Mouse (Mus musculus) lung, postnatal 4 days (tissue): ENCODE data around the gene Ccdc191.

Experiments used
- DNase-seq, 2 experiments: peaks; one replicate each; pipeline ENCODE4 v3.0.0; 2021

Ccdc191 gene

DNA sequence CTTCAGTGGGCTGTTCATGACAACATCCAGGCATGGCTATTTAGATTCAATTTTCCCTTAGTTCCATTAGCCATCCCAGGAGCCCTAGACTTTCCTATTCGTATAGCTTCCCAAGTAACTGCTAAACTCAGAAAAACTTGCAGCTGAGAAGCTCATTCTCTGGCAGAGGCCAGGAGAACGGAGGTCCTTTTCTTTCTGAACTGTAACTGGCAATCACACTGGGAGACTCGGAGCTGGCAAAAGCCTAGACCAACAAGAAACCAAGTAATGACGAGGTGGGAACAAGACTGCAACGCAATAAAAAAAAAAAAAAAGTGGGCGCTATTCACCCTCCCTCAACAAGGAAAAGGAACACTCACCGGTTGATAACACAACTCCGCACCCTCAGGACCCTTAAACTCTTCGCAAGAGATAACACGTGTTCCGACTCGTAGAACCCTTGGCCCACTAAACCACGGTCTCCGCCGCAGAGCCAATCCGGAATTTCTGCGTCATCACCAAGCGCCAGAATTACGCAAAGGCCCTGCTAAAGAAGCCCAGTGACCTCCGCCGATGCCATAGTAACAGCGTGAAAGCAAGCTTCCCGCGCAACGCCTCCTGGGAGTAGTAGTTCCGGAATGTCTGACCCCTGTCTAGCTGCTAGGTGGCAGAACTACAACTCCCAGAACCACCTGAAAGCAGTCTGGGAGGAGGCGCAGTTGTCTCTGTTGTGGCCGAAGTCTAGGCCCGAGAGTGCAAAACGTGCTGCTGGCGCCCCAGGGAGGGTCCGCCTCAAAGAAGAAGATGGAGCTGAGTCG lies at the start of gene Ccdc191:
Ccdc191 (plus strand) TSS at position 593 of the 797 bp plus-strand sequence.
- peak; percentile 99 for DNase-seq

DNA sequence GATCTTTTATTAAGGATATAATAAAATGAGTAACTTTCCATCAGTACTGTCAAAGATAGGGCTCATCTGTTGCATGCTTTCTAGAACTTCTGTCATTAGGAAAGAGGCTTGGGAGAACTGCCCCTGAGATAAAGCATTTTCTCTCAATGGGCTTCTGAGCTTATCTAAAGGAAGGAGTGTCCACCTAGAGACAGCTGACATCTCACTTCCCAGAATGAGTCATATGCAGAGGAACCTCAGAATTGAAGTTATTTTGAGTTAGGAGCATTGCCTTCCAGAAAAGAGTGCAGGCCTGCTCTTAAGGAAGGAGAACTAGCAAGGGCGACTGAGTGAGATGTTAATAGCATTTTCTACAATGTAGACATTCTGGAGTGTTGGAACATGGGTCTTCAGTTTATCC lies 48.4 kb upstream of the Ccdc191 start:
- DNase-seq, result no peak

DNA sequence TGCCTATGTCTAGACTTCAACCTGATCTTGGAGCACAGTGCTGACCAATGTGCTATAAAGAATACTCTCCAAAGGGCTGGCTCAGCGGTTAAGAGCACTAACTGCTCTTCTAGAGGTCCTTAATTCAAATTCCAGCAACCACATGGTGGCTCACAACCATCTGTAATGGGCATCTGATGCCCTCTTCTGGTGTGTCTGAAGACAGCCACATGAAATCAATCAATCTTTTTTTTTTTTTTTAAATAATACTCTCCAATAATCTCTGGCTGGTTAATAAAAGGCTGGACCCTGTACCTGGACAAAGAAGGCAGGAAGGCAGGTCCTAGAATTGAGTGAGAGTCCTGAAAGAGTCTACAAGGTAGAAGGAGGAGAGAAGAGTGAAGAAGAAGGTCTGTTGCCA lies 39.8 kb upstream of the Ccdc191 start:
- DNase-seq, result no peak

DNA sequence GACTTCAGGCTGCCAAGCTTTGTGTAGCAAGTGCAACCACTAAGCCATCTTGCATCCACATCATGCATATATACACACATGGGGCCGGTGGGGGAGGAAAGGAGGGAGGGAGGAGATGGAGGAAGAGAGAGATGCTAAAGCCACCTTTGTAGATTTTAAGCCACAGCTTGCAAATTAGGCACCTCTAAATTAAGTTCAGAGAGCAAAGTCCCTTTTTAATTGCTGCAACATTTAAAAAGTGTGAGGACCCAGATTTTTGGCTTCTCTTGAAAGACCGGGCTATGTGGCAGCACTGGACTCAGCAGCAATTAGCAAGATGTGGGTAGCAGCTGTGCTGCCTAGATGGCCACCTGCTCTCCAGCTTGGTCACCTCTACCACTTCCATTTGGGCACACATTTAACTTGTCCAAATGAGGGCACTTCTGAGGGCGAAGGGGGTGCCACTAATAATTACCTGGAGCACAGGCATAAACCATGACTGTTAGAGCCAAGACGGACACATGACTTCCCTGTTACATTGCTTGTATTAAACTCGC lies 30.6 kb upstream of the Ccdc191 start:
- DNase-seq, result no peak

DNA sequence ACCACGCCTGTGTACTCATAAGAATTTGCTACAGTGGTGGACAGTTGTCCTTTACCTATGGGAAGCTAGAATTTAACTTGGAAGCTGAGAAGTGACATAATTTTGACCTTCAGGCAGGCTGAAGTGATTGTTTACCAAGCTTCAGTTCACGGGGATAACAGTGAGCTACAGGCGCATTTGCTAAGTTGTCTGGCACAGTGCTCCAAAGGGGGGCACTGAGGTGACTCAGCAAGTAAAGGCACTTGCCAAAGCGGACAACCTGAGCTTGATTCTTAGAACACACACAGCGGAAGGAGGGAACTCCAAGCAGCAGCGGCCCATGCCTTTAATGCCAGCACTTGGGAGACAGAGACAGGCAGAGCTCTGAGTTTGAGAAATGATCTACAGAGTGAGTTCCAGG lies 29.0 kb upstream of the Ccdc191 start:
- DNase-seq, result no peak

DNA sequence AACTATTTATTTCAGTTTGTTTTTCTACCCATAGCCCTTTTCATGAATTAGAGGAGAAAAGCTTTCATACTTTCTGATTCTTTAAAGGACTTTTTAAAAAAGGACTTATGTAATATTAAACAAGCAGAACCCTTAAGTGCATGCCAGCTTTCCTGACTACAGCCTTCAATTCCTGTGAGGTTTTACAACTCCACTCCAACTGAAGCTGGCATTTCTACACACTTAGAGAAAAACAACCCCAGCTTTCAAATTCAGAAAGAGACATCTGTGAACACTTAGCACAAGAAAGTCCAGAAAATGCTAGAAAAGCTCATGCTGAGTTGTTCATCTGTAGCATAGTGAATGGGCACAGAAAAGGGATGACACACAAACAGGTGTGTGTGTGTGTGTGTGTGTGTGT lies 19.8 kb upstream of the Ccdc191 start:
- DNase-seq, result no peak

DNA sequence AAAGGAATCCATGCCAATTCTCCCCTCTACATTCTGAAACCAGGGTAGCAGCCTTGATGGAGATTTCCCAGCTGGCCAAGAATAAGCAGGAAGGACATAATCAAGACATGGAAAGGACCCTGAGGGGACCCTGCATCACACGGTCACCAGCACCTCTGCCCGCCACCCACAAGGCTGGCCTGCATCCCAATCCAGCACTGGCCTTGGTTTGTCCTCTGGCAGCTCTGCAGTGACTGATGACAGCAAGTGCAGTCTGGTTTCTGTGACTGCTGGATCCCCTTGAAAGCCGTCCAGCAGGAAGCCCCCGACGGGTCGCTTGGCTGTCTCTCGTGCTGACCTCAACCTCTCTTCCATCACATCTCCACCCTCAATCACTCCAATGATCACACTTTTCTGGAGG lies 18.2 kb upstream of the Ccdc191 start:
- DNase-seq, result peak; percentile 7 to 49

DNA sequence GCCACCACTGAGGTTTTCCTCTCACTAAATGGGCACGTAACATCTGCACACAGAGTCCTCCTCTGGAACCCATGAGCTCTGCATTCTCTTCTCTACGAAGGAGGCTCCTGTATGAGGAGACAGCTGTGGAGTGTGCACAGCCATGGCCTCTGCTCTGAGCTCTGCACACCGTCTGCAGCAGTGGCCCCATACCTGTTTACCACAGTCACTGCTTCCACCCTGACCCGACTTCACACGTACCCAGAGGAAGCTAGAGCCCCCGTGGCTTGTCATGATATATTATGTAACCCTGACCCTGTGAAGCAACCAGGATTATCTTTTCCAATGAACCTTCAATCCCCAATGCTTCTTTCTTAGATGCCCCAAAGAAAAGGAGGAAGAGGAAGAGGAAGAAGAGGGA lies 9.8 kb upstream of the Ccdc191 start:
- DNase-seq, result no peak

DNA sequence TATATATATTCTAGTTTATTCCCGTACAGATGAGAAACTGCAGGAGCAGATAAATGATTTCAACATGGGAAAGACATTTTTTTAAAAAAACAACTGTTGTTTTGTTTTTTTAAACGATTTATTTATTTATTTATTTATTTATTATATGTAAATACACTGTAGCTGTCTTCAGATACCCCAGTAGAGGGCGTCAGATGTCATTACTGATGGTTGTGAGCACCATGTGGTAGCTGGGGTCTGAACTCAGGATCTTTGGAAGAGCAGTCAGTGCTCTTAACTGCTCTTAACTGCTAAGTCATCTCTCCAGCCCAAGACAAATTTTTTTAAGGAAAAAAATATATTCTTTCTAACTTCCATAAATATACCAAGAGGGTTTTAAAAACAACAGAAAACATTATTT lies 8.0 kb upstream of the Ccdc191 start:
- DNase-seq, result no peak

DNA sequence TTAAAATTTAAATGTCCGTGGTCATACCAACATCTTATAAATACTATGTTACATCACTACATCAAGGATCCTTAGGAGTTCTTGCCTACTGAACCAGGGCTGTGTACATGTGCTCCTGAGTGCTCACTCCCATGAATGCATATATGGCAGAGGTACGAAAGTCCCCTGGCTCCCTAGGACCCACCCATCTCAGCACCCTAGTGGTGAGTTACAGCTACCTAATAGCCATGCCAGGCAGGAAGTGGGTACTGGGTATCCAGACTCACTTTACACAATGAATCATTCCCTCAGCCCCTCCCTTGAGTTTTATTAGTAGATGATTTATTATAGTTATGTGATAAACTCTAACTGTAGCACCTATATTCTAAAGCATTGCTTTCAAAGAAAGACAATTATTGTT lies 7.3 kb upstream of the Ccdc191 start:
- no peak for DNase-seq

DNA sequence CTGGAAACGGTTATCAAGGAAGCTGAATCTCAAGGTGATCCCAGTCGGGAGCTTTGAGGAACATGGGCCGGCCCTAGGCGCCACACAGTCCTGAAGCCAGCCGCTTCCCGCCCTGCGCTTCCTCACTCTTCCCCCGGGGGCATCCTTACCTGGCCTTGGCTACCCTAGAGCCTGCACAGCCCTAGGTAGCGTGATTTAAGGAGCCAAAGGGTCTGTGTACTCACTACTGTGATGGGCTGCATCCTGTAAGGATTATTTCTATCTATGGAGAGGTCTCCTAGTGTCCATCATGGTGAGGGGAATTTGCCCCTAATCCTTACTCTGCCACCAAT lies 371 bp downstream of the Ccdc191 start:
- no peak for DNase-seq

DNA sequence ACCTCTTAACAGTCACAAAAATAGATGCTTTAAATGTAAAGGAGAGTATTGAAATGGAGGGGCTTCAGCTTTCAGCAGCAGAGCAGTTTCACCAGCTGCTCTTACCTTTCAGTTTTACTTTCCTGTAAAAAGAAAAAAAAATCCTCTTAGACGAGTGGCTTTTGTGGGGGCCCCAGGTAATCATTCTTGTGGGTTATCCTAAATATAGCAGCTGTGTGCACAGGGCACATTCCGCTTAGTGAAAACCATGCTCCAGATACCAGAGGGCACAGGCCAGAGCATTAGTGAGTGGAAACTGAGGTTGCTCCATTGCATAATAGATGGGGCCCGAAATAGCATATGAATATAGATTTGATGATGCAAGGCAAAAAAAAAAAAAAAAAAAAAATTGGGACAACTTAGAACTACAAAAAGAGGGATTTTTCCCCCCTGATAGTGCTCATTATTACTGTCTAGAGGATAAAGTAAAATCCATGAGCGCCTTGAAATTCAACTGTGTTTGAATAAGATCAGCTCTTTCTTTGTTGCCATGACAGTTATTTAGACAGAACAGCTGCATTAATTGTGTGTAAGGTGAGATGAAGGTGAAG lies 1.2 kb downstream of the Ccdc191 start:
- DNase-seq, result no peak

DNA sequence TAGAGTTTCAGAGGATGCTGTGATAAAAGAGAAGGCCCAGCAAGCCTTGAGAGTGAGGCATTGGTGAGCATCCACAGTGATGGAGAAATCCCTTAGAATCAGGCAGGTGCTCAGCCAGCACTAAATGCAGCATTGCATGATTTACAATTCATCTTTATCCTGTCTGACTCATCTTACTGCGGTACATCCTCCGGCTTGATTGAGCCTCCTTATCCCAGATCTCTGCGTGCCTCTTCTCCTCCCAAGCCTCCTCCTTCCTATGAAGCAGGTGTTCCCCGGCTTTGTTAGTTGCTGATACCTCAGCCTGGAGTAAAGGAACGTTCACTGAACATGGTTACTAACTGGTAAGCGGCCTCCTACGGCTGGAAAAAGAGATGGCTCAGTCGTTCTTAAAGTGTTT lies 4.9 kb downstream of the Ccdc191 start:
- DNase-seq, result no peak

DNA sequence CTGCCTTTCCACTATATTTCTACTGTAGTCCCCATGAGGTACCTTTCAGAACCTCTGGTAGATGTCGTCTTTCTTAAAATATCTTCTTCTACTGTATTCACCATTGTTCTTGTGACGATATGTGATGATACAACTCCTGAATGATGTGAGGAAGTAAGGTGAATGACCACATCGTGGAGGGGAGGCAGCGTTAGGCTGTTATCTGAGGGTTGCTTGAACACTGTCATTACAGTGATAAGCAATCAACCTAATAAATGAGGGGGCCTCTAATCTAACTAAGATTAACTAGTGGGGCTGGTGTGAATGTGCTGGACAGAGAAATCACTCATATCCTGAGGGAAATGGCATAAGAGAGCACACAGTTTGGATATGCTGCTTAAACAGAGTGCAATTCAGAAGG lies 10.5 kb downstream of the Ccdc191 start:
- DNase-seq, result no peak

DNA sequence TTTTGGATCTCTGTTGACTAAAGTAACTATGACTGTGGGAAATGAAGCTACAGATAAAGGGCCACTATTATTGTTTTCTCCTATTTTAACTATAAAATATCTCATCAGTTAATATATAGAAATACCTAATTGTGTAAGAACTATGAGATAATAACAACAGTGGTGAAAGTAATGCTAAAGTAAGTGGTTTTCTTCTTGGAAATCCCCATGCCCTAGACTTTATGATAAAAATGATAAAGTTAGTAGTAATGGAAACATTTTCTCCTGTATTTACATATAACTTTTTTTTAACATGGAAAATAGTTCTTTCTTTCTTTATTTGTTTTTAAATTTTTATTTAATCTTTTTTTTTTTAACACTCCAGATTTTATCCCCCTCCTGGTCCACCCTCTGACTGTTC lies 11.0 kb downstream of the Ccdc191 start:
- DNase-seq, result no peak

DNA sequence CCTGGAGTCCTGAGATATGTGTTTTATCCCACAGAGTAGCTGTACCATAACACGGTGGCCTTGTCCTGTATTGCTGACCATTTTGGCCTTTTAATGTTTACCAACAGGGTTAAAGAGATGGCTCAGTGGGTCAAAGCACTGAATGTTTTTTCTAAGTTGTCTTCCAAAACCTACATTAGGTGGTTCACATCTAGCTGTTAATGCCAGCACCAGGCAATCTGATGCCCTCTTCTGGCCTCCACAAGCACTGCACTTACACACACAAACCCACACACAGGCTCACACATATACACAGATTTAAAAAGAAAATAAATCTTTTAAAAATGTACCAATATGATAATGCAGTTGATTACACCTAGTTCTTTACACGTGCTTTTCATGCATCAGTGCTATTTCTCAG lies 19.3 kb downstream of the Ccdc191 start:
- no peak for DNase-seq

DNA sequence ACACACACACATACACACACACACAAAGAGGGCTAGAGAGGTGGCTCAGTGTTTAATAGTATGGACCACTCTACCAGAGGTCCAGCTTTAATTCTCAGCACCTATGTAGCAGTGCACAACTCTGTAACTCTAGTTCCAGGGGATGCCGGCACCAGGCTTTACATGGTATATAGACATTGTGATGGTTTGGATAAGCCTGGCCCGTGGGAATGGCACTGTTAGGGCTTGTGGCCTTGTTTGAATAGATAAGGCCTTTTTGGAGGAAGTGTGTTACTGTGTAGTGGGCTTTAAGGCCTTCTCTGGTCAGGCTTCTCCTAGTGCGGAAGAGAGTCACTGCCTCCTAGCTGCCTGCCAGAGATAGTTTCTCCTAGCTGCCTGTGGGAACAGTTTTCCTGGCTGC lies 29.3 kb downstream of the Ccdc191 start:
- DNase-seq, result no peak

DNA sequence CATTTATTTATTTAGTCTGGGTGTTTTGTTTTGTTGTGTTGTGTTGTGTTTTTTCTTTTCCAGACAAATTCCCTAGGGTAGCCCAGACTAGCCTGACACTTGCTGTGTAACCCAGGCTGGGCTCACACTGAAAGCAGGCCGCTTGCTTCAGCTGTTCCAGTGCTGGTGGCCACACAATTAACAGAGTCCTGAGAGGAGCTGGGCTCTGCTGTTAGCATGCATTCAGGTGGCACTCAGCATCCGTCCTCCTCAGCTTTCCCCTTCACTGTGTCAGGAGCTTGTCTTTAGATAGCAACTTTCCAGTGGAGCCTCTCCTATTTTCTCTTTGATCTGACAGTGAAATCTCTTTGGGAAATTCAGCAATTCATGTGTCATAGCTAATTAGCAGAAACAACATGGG lies 32.4 kb downstream of the Ccdc191 start:
- DNase-seq, result no peak

DNA sequence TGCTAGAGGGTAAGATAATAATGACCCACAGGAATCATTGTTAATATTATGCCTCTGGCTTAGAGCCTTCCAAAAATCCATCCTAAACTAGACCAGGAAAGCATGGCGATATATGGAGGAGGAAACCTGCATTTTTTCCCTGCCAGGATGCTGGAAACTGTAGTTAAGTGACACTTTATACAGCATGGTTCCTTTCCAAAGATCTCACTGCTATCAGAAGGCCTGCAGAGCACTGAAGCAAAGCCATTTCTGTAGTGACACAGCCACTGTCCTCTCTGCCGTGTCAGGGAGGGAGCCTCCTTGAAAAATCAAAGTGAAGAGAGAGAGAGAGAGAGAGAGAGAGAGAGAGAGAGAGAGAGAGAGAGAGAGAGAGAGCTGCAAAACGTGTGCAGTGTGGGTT lies 33.0 kb downstream of the Ccdc191 start:
- no peak for DNase-seq

DNA sequence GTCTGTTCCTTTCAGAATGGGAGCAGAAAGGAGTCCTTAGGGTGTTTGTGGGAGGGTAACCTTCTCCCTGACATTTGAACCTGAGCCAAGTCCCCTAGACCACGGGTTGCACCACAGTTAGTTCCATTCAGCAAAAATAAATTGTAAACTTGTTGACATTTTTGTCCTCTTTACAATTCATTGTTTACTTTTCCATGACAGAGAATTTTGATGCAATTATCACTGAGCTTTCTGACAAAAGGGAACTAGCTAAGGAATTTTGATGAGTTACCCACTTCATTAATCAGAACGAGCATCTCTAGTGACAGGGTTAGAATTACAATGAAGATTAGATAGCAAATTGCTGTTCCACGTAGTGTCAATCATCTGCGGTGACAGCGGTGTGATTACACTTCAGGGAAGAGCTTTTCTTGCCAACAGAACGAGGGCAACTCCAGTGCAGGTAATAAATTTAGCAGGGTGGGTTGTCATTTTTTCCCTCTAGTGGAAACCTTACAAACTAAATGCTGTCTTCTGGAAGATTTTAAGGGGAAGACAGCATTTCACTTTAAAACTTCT lies 35.5 kb downstream of the Ccdc191 start:
- DNase-seq, result no peak

DNA sequence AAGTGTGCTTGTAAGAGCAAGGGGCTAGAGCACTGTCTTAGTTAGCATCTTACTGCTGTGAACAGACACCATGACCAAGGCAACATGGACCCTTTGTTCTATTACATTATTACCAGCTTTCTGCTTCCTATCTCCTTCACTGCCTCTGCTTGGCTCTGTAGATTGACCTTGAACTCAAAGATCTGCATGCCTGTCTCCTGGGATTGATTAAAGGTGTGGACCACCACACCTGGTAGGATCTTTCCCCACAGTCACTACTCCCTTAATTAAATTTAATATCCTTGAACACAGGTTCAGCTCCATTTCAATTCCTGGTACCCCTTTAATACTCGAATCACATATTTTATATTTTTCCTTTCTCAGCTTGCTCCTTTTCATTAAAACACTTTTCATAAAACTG lies 36.2 kb downstream of the Ccdc191 start:
- no peak for DNase-seq

DNA sequence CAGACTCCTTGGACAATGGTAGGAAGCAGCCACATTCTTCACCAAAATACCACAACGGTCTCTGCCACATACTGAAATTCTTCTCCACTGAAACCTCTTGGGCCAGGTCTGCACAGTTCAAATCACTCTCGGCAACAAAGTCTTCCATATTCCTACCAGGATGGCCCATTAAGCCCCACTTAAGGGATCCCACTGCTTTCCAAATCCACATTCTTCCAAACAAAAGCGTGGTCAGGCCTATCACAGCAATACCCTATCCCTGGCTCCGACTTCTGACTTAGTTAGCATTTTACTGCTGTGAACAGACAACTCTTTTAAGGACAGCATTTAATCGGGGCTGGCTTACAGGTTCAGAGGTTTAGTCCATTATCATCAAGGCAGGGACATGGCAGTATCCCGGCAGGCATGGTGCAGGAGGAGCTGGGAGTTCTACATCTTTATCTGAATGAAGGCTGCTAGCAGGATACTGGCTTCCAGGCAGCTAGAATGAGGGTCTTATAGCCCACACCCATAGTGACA lies 36.8 kb downstream of the Ccdc191 start, which contains the start of gene Qtrt2:
Qtrt2 (minus strand) TSS at position 469 of the 519 bp plus-strand sequence.
- no peak for DNase-seq

DNA sequence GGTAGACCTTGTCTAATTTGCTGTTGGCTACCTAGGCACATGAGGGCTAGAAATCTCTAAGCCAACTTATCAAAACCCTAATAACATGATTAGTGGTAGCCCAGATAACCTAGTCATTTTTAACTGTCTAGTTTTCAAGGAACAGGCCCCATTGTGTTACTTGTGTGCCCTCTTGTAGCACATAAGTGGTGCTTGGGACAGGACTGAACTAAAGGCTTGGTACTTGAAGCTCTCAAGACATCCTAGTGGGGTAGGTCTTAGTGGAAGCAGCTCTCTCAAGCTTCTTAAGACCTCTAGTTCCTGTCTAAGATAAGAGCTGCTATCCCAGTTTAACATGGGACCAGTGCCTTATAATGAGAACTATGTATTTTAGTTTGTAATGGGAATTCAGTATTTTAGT lies 41.0 kb downstream of the Ccdc191 start:
- no peak for DNase-seq

DNA sequence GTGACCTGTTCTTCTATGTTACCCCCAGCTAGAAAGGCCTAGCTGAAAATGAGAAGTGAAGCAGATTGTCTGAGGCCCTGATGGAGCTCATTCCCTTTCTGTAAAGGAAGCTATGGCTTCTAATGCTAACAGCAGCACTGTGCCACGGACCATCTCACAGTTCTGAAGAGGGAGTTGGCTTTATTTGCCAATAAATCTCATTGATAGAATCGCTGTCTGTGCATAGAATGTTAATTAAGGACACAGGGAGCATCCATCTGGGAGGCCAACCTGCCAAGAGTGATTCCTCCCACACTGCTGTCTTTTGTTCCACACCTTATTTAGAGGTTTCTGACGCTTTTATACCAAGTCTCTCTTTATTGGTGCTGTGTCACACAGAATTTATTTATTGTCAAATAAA lies 41.9 kb downstream of the Ccdc191 start:
- no peak for DNase-seq
